In the genomic region with DNA sequence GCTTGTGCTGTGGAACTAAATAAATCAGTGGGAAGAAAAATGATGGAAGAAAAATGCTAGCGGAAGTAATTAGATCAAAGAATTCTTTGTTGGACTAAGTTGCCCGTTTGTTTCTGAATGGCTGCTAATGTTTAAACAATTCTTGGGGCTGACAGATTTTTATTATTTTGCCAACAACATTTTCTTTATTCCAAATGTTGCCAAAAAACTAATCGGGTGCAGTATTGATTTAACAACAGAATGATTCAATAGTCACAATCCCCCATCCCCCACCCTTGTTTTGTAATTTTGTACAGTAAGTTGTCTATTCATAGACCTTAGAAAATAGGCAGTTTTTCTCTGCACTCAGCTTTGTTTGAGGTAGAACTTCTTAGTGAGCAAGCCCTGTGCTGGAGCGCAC, we compare ENCODE assay signal across 20 mouse cellular contexts.
"Had no signal": no experiment of that assay in that cellular context is flagged by ENCODE, and none has a peak within 500 bp of the region (broad histone marks: within the 10 kb centered on the region; RNA-seq: fewer than 3 reads in every experiment).

No protein-coding gene starts in this region.

- H3K36me3 ChIP-seq: liver, embryonic 13.5 days; liver, embryonic 15.5 days; midbrain, embryonic 10.5 days; midbrain, embryonic 12.5 days; midbrain, embryonic 15.5 days; neural tube, embryonic 13.5 days; neural tube, embryonic 15.5 days had no signal

- ATAC-seq: liver, postnatal 0 days; midbrain, embryonic 15.5 days had no signal

- H3K9me3 ChIP-seq: liver, embryonic 13.5 days; liver, embryonic 15.5 days; midbrain, embryonic 10.5 days; midbrain, embryonic 12.5 days; midbrain, embryonic 15.5 days; neural tube, embryonic 13.5 days; neural tube, embryonic 15.5 days had no signal

- H3K27me3 ChIP-seq: liver, embryonic 13.5 days; liver, embryonic 15.5 days; midbrain, embryonic 12.5 days; midbrain, embryonic 15.5 days; neural tube, embryonic 13.5 days; neural tube, embryonic 15.5 days had no signal

- H3K9ac ChIP-seq: liver, embryonic 13.5 days; liver, embryonic 15.5 days; liver, postnatal 0 days; midbrain, embryonic 12.5 days; midbrain, embryonic 15.5 days; neural tube, embryonic 13.5 days; neural tube, embryonic 15.5 days had no signal

- H3K4me1 ChIP-seq: liver, embryonic 13.5 days; liver, embryonic 15.5 days; midbrain, embryonic 10.5 days; midbrain, embryonic 12.5 days; midbrain, embryonic 15.5 days; neural tube, embryonic 13.5 days; neural tube, embryonic 15.5 days had no signal

- H3K4me3 ChIP-seq: liver, embryonic 13.5 days; liver, embryonic 15.5 days; midbrain, embryonic 10.5 days; midbrain, embryonic 12.5 days; midbrain, embryonic 15.5 days; myocyte; neural tube, embryonic 13.5 days; neural tube, embryonic 15.5 days had no signal

- H3K4me2 ChIP-seq: liver, embryonic 11.5 days; liver, embryonic 13.5 days; liver, embryonic 15.5 days; midbrain, embryonic 12.5 days; midbrain, embryonic 15.5 days; neural tube, embryonic 13.5 days; neural tube, embryonic 15.5 days had no signal

- DNase-seq: liver, embryonic 13.5 days; liver, postnatal 0 days; lung, adult 2 months; lung, postnatal 10 days; right cerebral cortex, adult 18-20 months; right cerebral cortex, postnatal 25 days; right cerebral cortex, postnatal 4 days; spleen, adult 18-20 months; thymus, adult 18-20 months; thymus, postnatal 14 days; thymus, postnatal 36 days had no signal

- H3K27ac ChIP-seq: liver, embryonic 13.5 days; liver, embryonic 15.5 days; macrophage; midbrain, embryonic 10.5 days; midbrain, embryonic 12.5 days; midbrain, embryonic 15.5 days; neural tube, embryonic 13.5 days; neural tube, embryonic 15.5 days had no signal
